14 mouse cellular contexts compared by ENCODE assay signal in the genomic region with DNA sequence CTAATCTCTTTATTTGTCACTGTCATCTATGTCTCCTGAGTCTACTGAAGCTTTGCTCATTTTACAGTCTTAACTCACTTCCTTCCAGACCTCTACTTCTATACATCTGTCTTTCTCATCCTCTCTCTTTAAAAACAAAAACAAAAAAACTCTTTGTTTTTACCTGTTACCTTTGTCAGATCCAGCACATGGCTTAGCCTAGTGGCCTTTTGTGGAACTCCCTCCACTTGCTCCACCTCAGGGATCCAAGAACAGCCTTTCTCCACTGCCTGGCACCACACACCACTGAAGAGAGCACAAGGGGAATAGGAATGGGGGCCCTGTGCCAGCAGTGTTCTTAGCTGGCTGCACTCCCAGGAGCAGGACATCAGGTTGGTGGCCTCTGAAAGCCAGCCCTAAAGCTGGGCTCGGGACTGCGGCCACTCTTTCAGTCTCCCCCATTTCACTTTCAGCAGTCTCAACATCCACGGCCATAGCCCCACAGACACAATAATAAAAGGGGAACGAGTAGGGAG. TPM values are rescaled to one million over a fixed set of nuclear protein-coding genes. Genes with fewer than 3 reads are reported as not detected.
A peak's percentile ranks its signal among the peaks of the same experiment; 100 is the strongest.
DNase-seq lines count a peak whose midpoint lies in the region; ATAC-seq and TF ChIP-seq lines count a peak whose summit lies in the region.
"Had no signal": no experiment of that assay in that cellular context is flagged by ENCODE, and none has a peak within 500 bp of the region (broad histone marks: within the 10 kb centered on the region; RNA-seq: fewer than 3 reads in every experiment).

No protein-coding gene starts in this region.

- no peak for TF ChIP-seq CTCF in brain, embryonic 14.5 days (IDR thresholded peaks at IDR 0.05; ENCODE audit: borderline replicate concordance, extremely low read depth, insufficient read depth, insufficient read length)

- ATAC-seq in frontal cortex, adult (ENCODE audit: low TSS enrichment), result no peak

- peak; percentile 71 to 78 for DNase-seq in cerebellum, postnatal 10 days
- DNase-seq in cerebellum, adult 8-10 months, result no peak
- peak; percentile 7 for DNase-seq in kidney, postnatal 14 days
- DNase-seq in kidney, adult 11 months, result no peak
- peak; percentile 25 for DNase-seq in ZHBTc4 (ENCODE audit: low read depth, low spot score)
- peak; percentile 3 for DNase-seq in brain, embryonic 14.5 days (ENCODE audit: low read depth)
- DNase-seq in spleen, postnatal 10 days (ENCODE audit: low spot score in 2 of 2), result no peak
- DNase-seq: kidney, adult 2 months; lung, adult 2 months had no signal

- TF ChIP-seq POLR2A in brain, embryonic 14.5 days (IDR thresholded peaks at IDR 0.05; ENCODE audit: borderline replicate concordance, extremely low read depth, insufficient read depth, insufficient read length, poor library complexity, severe bottlenecking), result no peak

RNA-seq across cellular contexts. Expression of gene C1rb, which starts 22.1 kb away (rescaled TPM):
- polyA plus RNA-seq in brain, embryonic 14.5 days (2012; rRNA removed), result not detected in 2 replicates
- polyA plus RNA-seq: erythroblast, embryonic 14.5 days; heart, embryonic 16.5 days; kidney, adult 2 months; limb, embryonic 11.5 days; lung, adult 2 months; midbrain, embryonic 12.5 days had no signal

RNA-seq across cellular contexts. Expression of gene C1s2, which starts 43.6 kb away (rescaled TPM):
- polyA plus RNA-seq in brain, embryonic 14.5 days (2012; rRNA removed), result 0.31 and 0.32 TPM in 2 replicates
- polyA plus RNA-seq: erythroblast, embryonic 14.5 days; limb, embryonic 11.5 days; midbrain, embryonic 12.5 days had no signal

RNA-seq across cellular contexts. Expression of gene C1s1, which starts 50.1 kb away (rescaled TPM):
- 0.54 and 0.57 TPM in 2 replicates for polyA plus RNA-seq in brain, embryonic 14.5 days (2012; rRNA removed)
- polyA plus RNA-seq: erythroblast, embryonic 14.5 days had no signal

Comparison
In these comparisons a context has a peak if more than half of its experiments do, and no peak if none do; other contexts are left out.
1. DNase-seq: peak in cerebellum, postnatal 10 days (2 of 2), kidney, postnatal 14 days (single experiment), ZHBTc4 (single experiment) and brain, embryonic 14.5 days (single experiment); none in cerebellum, adult 8-10 months (single experiment), kidney, adult 11 months (single experiment) and spleen, postnatal 10 days (0 of 2).